7 mouse cellular contexts compared by ENCODE assay signal in genomic region chr9:66918672-66919330, GRCm38 (mm10). TPM values are rescaled to one million over a fixed set of nuclear protein-coding genes. Genes with fewer than 3 reads are reported as not detected.
DNase-seq lines count a peak whose midpoint lies in the region; ATAC-seq and TF ChIP-seq lines count a peak whose summit lies in the region.

No protein-coding gene starts in this region.

- H3K9me3 ChIP-seq in embryonic facial prominence, embryonic 13.5 days, result no peaks in the 10 kb centered on the region
- H3K9me3 ChIP-seq in hindbrain, embryonic 11.5 days (ENCODE audit: control insufficient read depth, low read length), result no peaks in the 10 kb centered on the region
- H3K9me3 ChIP-seq in megakaryocyte, embryonic 14.5 days, result no peaks in the 10 kb centered on the region; the same call in 1 of the 2 replicates

- peak overlapping the region; percentile 88 for H3K4me3 ChIP-seq in testis, adult 2 months (ENCODE audit: control insufficient read depth, low read depth, low read length)
- H3K4me3 ChIP-seq in embryonic facial prominence, embryonic 13.5 days, result peak overlapping the region; percentile 91
- H3K4me3 ChIP-seq in hindbrain, embryonic 11.5 days (ENCODE audit: low read depth, low read length), result peak overlapping the region; percentile 58
- H3K4me3 ChIP-seq in megakaryocyte, embryonic 14.5 days (replicated peaks), result peak overlapping the region; percentile 100

- H3K4me2 ChIP-seq in embryonic facial prominence, embryonic 13.5 days, result peak overlapping the region; percentile 91
- H3K4me2 ChIP-seq in hindbrain, embryonic 11.5 days (replicated peaks; ENCODE audit: low read depth, low read length), result peak overlapping the region; percentile 76

- no peak for DNase-seq in testis, postnatal 14 days (ENCODE audit: low spot score)
- DNase-seq in hindbrain, embryonic 11.5 days (ENCODE audit: low spot score), result no peak
- no peak for DNase-seq in thymus, postnatal 14 days
- DNase-seq in ovary, postnatal 14 days (ENCODE audit: low spot score), result no peak

- 2% methylated on average over 27 of the region's 27 CpGs for WGBS in embryonic facial prominence, embryonic 13.5 days
- 3% methylated on average over 27 of the region's 27 CpGs for WGBS in hindbrain, embryonic 11.5 days

- H3K9ac ChIP-seq in embryonic facial prominence, embryonic 13.5 days, result peak overlapping the region; percentile 93
- peak overlapping the region; percentile 65 for H3K9ac ChIP-seq in hindbrain, embryonic 11.5 days (ENCODE audit: low read depth, low read length)

- no peaks in the 10 kb centered on the region for H3K27me3 ChIP-seq in testis, adult 2 months (ENCODE audit: control insufficient read depth, insufficient read depth, low read length)
- H3K27me3 ChIP-seq in embryonic facial prominence, embryonic 13.5 days, result no peaks in the 10 kb centered on the region
- no peaks in the 10 kb centered on the region for H3K27me3 ChIP-seq in hindbrain, embryonic 11.5 days (ENCODE audit: control insufficient read depth, insufficient read depth, low read length)
- H3K27me3 ChIP-seq in megakaryocyte, embryonic 14.5 days (replicated peaks), result no peaks in the 10 kb centered on the region

- H3K27ac ChIP-seq in testis, adult 2 months (ENCODE audit: control insufficient read depth, insufficient read depth, low read depth, low read length), result peak overlapping the region; percentile 8; the same call in 1 of the 2 replicates
- H3K27ac ChIP-seq in embryonic facial prominence, embryonic 13.5 days, result peak overlapping the region; percentile 88
- H3K27ac ChIP-seq in hindbrain, embryonic 11.5 days (ENCODE audit: low read depth, low read length), result peak overlapping the region; percentile 54; the same call in 1 of the 2 replicates

- peaks cover 8% of the 10 kb centered on the region for H3K4me1 ChIP-seq in testis, adult 2 months (ENCODE audit: control insufficient read depth, insufficient read depth, low read length)
- H3K4me1 ChIP-seq in embryonic facial prominence, embryonic 13.5 days, result peaks cover 30% of the 10 kb centered on the region
- H3K4me1 ChIP-seq in hindbrain, embryonic 11.5 days (replicated peaks; ENCODE audit: control insufficient read depth, insufficient read depth, low read length), result 0 out of 2 replicates have a peak, but pooled peaks cover 2% of the 10 kb centered on the region
- peaks cover 53% of the 10 kb centered on the region for H3K4me1 ChIP-seq in megakaryocyte, embryonic 14.5 days

- no peak for ATAC-seq in embryonic facial prominence, embryonic 13.5 days (ENCODE audit: insufficient number of reproducible peaks, insufficient read depth, low FRiP score, low TSS enrichment, low read depth)
- no peak for ATAC-seq in hindbrain, embryonic 11.5 days (ENCODE audit: low FRiP score)

- no peak for TF ChIP-seq CTCF in testis, adult 2 months (IDR thresholded peaks at IDR 0.05; ENCODE audit: control insufficient read depth, insufficient read depth, insufficient replicate concordance, low read depth, low read length)

- H3K36me3 ChIP-seq in testis, adult 2 months (ENCODE audit: control insufficient read depth, insufficient read depth, low read length), result no peaks in the 10 kb centered on the region
- no peaks in the 10 kb centered on the region for H3K36me3 ChIP-seq in embryonic facial prominence, embryonic 13.5 days
- H3K36me3 ChIP-seq in hindbrain, embryonic 11.5 days (ENCODE audit: control insufficient read depth, insufficient read depth, low read length), result no peaks in the 10 kb centered on the region
- H3K36me3 ChIP-seq in megakaryocyte, embryonic 14.5 days (replicated peaks; ENCODE audit: low read length), result peaks cover 22% of the 10 kb centered on the region

- no peak for TF ChIP-seq POLR2A in testis, adult 2 months (IDR thresholded peaks at IDR 0.05; ENCODE audit: control insufficient read depth, low read depth, low read length)

RNA-seq across cellular contexts. Expression of gene Rab8b, which starts 0.7 kb away (rescaled TPM):
- polyA plus RNA-seq in testis, adult 2 months (2012; rRNA removed), result 8.6 and 10.9 TPM in 2 replicates
- polyA plus RNA-seq in embryonic facial prominence, embryonic 13.5 days (2015; fragmentation: Nextera tagmentation; extraction: Ambion mirVana), result 20.6 and 26.0 TPM in 2 replicates
- 34.3 and 34.9 TPM in 2 replicates for polyA plus RNA-seq in hindbrain, embryonic 11.5 days (2014; fragmentation: Nextera tagmentation; extraction: Ambion mirVana)
- 3.2 TPM in 1 of 2 replicates, not detected in the other for polyA plus RNA-seq in megakaryocyte, embryonic 14.5 days (2012; ENCODE audit: insufficient read depth, low replicate concordance)

RNA-seq across cellular contexts. Expression of gene Rps27l, which starts 27.1 kb away (rescaled TPM):
- polyA plus RNA-seq in testis, adult 2 months (2012; rRNA removed), result 61.0 and 75.7 TPM in 2 replicates
- 725 and 760 TPM in 2 replicates for polyA plus RNA-seq in embryonic facial prominence, embryonic 13.5 days (2015; fragmentation: Nextera tagmentation; extraction: Ambion mirVana)
- 603 TPM in 2 replicates for polyA plus RNA-seq in hindbrain, embryonic 11.5 days (2014; fragmentation: Nextera tagmentation; extraction: Ambion mirVana)
- polyA plus RNA-seq in megakaryocyte, embryonic 14.5 days (2012; ENCODE audit: insufficient read depth, low replicate concordance), result 23.8 and 219 TPM in 2 replicates

RNA-seq across cellular contexts. Expression of gene Lactb, which starts 56.5 kb away (rescaled TPM):
- polyA plus RNA-seq in testis, adult 2 months (2012; rRNA removed), result 3.9 and 5.2 TPM in 2 replicates
- 9.1 and 9.3 TPM in 2 replicates for polyA plus RNA-seq in embryonic facial prominence, embryonic 13.5 days (2015; fragmentation: Nextera tagmentation; extraction: Ambion mirVana)
- 11.2 and 12.0 TPM in 2 replicates for polyA plus RNA-seq in hindbrain, embryonic 11.5 days (2014; fragmentation: Nextera tagmentation; extraction: Ambion mirVana)
- 8.5 TPM in 2 replicates for polyA plus RNA-seq in megakaryocyte, embryonic 14.5 days (2012; ENCODE audit: insufficient read depth, low replicate concordance)

Comparison
In these comparisons a context has a peak if more than half of its experiments do, and no peak if none do; other contexts are left out.
1. H3K27ac ChIP-seq: peak in every context shown above with its lines; median percentile 88 in embryonic facial prominence, embryonic 13.5 days; 54 in hindbrain, embryonic 11.5 days; 8 in testis, adult 2 months.